Mouse (Mus musculus) megakaryocyte, embryonic 14.5 days (primary cell): ENCODE measurements around the gene Polr2l. TPM values are rescaled to one million over a fixed set of nuclear protein-coding genes. Genes with fewer than 3 reads are reported as not detected.

Source experiments
- H3K27me3 ChIP-seq: replicated peaks from 2 replicates; pipeline ENCODE3; 2012; ENCODE audit warnings: inconsistent platforms
- H3K36me3 ChIP-seq: replicated peaks from 2 replicates; pipeline ENCODE3; 2012; ENCODE audit warnings: low read length, inconsistent platforms, mixed read lengths
- H3K4me1 ChIP-seq: 2 replicates; pipeline ENCODE4 v1.6.1; 2012; ENCODE audit warnings: inconsistent platforms
- H3K4me3 ChIP-seq: replicated peaks from 2 replicates; pipeline ENCODE3; 2012; ENCODE audit warnings: moderate library complexity, mild to moderate bottlenecking, inconsistent platforms
- H3K9me3 ChIP-seq: 2 replicates; pipeline ENCODE4 v1.6.1; 2012; ENCODE audit warnings: inconsistent platforms
- FLI1 ChIP-seq: IDR thresholded peaks from 2 replicates; pipeline ENCODE4 v1.6.1; 2012; ENCODE audit warnings: low read length, inconsistent platforms, mixed read lengths
- GATA1 ChIP-seq: IDR thresholded peaks from 3 replicates; pipeline ENCODE4 v1.6.1; 2012; ENCODE audit warnings: mixed read lengths, low read length, inconsistent platforms, borderline replicate concordance
- polyA plus RNA-seq: library from polyadenylated mRNA; stranded (reverse); fragments of >175 nt; gene quantifications from 2 replicates; pipeline ENCODE4 v1.2.3, GENCODE M21; 2012; ENCODE audit warnings: low replicate concordance; ENCODE audit not compliant: insufficient read depth

The Polr2l gene
- polyA plus RNA-seq, 1 experiment, result 150 TPM

GRCm38 (mm10) chr7:141469352-141469751 lies 5.6 kb downstream of the Polr2l start:
- H3K4me1 ChIP-seq, result peaks cover 92% of the 10 kb centered on the region
- peaks cover 50% of the 10 kb centered on the region for H3K36me3 ChIP-seq
- no peaks in the 10 kb centered on the region for H3K9me3 ChIP-seq
- H3K27me3 ChIP-seq, result no peaks in the 10 kb centered on the region
- peak overlapping the region; percentile 99 for H3K4me3 ChIP-seq
- TF ChIP-seq FLI1 (no peak), GATA1 (no peak)

GRCm38 (mm10) chr7:141468522-141469211 lies 6.3 kb downstream of the Polr2l start:
- peak overlapping the region; percentile 99 for H3K4me3 ChIP-seq
- peaks cover 92% of the 10 kb centered on the region for H3K4me1 ChIP-seq
- no peaks in the 10 kb centered on the region for H3K9me3 ChIP-seq
- TF ChIP-seq GATA1, result no peak
- peaks cover 57% of the 10 kb centered on the region for H3K36me3 ChIP-seq
- no peaks in the 10 kb centered on the region for H3K27me3 ChIP-seq

- no peak for TF ChIP-seq GATA1
- no peak for TF ChIP-seq FLI1
Measured at GRCm38 (mm10) chr7:141468164-141468521, 6.8 kb downstream of the Polr2l start.

GRCm38 (mm10) chr7:141467230-141468030 lies 7.5 kb downstream of the Polr2l start, which contains the start of gene Cd151:
Gene Cd151, plus strand, starts transcription at chr7:141467392.
- peaks cover 5% of the 10 kb centered on the region for H3K27me3 ChIP-seq
- H3K4me1 ChIP-seq, result peaks cover 92% of the 10 kb centered on the region
- TF ChIP-seq GATA1, result no peak
- TF ChIP-seq FLI1, result no peak
- peak within 1 kb of the TSS; percentile 99 for H3K4me3 ChIP-seq
- H3K36me3 ChIP-seq, result peaks cover 51% of the 10 kb centered on the region
- H3K9me3 ChIP-seq, result no peaks in the 10 kb centered on the region

More at GRCm38 (mm10) chr7:141468164-141468521, 6.8 kb downstream of the Polr2l start:
- peaks cover 3% of the 10 kb centered on the region for H3K27me3 ChIP-seq
- H3K9me3 ChIP-seq, result no peaks in the 10 kb centered on the region
- peaks cover 92% of the 10 kb centered on the region for H3K4me1 ChIP-seq
- H3K4me3 ChIP-seq, result peak overlapping the region; percentile 99
- H3K36me3 ChIP-seq, result peaks cover 57% of the 10 kb centered on the region

GRCm38 (mm10) chr7:141466607-141467148 lies 8.3 kb downstream of the Polr2l start:
- H3K36me3 ChIP-seq, result peaks cover 45% of the 10 kb centered on the region
- peaks cover 12% of the 10 kb centered on the region for H3K27me3 ChIP-seq
- H3K4me3 ChIP-seq, result peak overlapping the region; percentile 99
- TF ChIP-seq GATA1, result no peak
- TF ChIP-seq FLI1, result no peak
- H3K4me1 ChIP-seq, result peaks cover 94% of the 10 kb centered on the region
- H3K9me3 ChIP-seq, result no peaks in the 10 kb centered on the region

- peaks cover 95% of the 10 kb centered on the region for H3K4me1 ChIP-seq
- peaks cover 16% of the 10 kb centered on the region for H3K27me3 ChIP-seq
- H3K9me3 ChIP-seq, result no peaks in the 10 kb centered on the region
- H3K36me3 ChIP-seq, result peaks cover 39% of the 10 kb centered on the region
- H3K4me3 ChIP-seq, result peak overlapping the region; percentile 86
- TF ChIP-seq GATA1 (no peak), FLI1 (no peak)
Measured at GRCm38 (mm10) chr7:141466045-141466394, 8.9 kb downstream of the Polr2l start.

GRCm38 (mm10) chr7:141465388-141466044 lies 9.4 kb downstream of the Polr2l start:
- Histone ChIP-seq H3K4me1 (peaks cover 95% of the 10 kb centered on the region), H3K36me3 (peaks cover 39% of the 10 kb centered on the region), H3K9me3 (no peaks in the 10 kb centered on the region), H3K4me3 (peak overlapping the region; percentile 86), H3K27me3 (peaks cover 20% of the 10 kb centered on the region)
- no peak for TF ChIP-seq GATA1
- TF ChIP-seq FLI1, result no peak

GRCm38 (mm10) chr7:141464603-141465201 lies 10.2 kb downstream of the Polr2l start:
- Histone ChIP-seq H3K9me3 (no peaks in the 10 kb centered on the region), H3K27me3 (peaks cover 20% of the 10 kb centered on the region), H3K4me3 (peak overlapping the region; percentile 86), H3K36me3 (peaks cover 39% of the 10 kb centered on the region), H3K4me1 (peaks cover 92% of the 10 kb centered on the region)
- TF ChIP-seq GATA1, result no peak
- no peak for TF ChIP-seq FLI1
